Mouse (Mus musculus) cerebellum, adult 11-12 months (tissue): ENCODE data around the gene Itgb6.

Experiments used
- DNase-seq: peaks from one replicate; pipeline ENCODE4 v3.0.0; 2022

Gene Itgb6

DNA sequence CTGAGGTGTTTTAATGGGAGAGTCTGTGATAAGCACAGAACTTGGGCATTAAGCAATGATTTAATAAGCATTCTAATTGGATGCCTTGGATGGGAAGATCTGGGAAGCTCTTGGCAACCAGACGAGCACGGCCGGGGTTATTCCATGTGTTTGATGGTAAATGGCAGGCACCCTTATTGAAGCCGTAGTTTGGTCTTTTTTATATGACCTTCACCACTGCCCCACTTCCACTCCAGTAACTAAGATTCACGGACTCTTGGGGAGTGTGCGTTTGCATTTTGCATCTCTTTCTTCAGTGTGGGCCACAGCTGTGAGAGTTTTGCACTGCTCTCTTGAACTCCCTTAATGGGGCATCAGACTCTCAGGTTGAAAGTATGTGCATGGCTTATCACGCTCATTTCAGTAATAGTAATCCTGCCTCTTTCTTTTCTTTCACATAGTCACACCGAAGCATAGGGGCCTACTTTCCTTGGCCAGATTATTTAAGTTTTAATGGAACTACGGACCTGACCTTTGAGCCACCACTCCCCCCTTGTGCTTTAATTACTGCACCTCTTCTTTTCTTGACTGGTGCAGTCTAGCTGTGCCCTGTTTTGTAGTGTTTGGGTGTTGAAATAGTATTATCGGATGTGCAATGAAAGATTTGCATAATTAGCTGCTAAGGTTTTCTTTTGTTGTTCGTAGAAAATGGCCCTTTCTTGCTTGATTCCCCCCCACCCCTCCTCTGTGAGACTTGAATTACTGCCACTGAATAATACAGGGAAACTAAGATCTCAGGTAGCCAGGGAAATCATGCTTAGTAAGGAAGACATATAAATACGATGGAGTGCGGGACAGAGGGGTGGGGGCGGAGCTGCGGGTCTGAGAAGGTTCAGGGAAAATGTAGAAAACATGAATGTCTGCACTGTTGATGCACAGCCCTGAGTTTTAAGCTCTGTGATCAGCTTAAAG, 109.3 kb downstream of the Itgb6 start:
- no peak for DNase-seq

DNA sequence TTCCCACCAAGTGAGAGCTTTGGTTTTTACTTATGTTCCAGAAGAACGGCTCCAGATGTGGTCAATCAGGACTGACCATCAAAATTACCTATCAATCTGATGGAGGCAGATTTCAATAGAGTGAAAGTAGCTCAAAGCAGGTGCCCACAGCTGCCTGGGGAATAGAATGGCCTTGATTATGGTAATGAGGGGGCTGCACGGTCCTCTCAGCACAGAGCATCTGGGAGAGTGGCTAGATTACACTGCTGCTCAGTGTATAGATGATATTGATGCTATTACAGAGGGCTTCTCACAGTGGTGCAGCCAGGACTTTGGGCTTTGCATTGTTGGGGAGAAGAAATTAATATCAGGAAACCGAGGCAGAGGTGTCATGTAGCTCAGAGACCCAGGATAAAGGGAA, 110.8 kb downstream of the Itgb6 start:
- no peak for DNase-seq

DNA sequence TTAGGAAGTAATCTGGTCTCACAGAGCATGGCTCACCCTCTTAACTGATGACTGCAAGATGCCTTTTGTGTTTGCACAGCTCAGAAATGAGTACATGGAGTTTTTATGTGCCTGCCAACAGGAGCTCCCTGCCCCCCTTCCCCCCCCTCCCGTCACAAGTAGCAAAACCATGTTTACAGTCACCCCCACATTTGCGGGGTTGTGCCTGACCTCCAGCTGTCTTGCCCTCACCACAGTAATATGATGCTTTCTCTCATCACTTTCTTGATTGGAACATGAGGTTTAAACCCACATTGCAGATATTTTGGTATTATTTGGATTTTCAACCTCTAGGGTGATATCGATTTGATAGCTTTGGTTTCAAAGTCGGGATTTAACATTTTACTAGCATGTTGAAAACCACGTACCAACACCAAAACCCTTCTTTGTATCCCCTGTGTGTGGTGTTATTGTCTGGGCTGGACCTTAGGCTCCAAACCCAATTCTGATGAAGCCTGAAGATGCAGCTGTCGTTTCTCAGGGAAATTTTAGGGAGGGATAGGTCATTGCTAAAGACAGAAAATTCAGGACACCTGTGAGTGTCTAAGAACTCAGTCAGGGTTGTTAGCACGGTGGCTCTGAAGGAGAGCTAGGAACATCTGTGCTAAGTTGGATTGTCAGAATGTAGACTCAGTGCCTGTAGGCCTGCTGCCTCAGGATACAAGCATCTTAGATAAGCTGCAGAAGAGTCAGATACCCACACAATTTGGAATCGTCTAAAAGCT, 112.8 kb downstream of the Itgb6 start:
- DNase-seq = no peak

DNA sequence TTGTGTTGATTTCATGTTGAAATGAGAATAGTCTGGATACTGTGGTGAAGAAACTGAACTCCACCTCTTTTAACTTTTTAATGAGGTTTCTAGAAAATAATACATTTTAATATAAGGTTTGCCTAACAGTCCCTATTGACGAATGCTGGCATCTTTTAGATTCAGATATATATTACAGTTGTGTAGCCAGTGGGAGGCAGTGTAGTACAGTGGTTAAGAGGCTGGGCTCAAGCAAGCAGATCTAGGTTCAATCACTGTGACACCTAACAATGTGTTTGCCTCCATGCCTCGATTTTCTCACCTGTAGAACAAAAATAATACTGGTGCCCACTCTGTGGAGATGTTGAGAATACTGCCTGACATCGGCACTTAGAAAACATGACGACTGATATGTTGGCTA, 114.5 kb downstream of the Itgb6 start:
- DNase-seq = no peak

DNA sequence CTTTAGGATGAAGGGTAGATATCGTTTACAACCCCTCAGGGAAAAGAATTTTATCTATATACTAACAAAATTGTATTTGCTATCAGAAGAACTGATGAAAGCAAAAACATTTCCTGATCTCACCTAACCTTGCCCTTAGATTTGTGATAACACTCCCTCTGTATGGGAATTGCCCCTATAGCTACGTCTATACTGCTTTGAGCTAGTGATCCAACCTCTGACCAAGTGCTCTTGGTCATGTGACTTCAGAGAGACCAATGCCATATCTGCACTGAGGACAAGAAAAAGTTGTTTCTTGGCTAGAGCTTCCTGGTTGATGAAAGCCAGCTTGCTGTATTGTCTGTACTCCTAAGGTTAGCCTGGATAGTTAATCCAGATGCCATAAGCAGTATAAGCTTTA, 121.1 kb downstream of the Itgb6 start:
- DNase-seq = no peak

DNA sequence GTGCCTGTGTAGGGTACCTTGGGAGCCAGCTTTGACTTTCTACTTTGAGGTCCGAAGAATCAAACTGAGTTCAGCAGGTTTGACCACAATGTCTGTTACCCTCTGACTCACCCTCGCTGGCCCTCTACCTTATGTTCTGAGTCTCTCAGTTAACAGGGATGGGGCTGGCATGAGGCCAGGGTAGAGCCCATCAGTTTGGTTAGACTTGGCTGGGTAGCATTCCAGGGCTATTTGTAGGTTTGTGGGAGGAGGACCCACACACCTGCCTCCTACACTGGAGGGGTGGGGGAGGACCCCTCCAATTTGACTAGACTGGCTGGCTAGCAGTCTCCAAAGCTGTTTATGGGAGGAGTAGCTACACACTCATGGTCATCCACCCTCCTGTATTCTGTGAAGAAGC, 121.6 kb downstream of the Itgb6 start:
- no peak for DNase-seq

DNA sequence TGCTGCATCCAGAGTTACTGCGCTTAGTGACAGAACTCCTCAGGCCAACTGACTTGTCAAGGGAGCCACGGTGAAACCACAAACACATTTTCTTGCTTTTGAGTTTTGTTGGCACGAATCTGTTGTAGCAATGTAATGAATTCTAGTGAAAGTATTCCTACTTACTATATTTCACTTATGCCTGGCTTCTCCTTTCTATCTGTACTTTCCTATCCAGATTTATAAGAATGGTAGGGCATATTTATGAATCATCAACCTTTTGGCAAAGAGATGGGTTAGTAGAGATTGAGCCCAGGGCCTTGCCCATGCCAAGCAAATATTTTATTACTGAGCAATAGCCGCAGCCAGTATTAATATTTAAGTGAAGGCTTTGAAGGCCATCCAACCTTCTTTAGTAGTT, 139.0 kb downstream of the Itgb6 start:
- DNase-seq = no peak

DNA sequence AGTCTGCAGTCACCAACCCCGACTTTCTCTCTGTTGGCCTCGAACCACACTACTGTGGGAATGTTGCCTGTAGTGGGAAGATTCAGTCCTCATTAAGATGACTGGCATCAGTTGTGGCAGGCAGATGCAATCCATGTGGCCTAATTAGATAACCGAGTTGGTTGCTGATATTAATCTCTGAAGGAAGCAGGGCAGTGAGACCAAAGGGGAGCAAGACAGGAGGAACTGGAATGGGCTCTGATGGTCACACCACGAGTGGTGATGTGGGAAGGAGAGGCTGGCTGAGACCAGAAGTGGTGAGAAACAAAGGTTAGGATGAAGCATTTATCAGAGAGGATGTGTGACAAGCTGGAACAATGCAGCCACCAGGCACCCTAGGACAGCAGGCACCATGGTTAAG, 167.9 kb downstream of the Itgb6 start:
- DNase-seq = no peak

DNA sequence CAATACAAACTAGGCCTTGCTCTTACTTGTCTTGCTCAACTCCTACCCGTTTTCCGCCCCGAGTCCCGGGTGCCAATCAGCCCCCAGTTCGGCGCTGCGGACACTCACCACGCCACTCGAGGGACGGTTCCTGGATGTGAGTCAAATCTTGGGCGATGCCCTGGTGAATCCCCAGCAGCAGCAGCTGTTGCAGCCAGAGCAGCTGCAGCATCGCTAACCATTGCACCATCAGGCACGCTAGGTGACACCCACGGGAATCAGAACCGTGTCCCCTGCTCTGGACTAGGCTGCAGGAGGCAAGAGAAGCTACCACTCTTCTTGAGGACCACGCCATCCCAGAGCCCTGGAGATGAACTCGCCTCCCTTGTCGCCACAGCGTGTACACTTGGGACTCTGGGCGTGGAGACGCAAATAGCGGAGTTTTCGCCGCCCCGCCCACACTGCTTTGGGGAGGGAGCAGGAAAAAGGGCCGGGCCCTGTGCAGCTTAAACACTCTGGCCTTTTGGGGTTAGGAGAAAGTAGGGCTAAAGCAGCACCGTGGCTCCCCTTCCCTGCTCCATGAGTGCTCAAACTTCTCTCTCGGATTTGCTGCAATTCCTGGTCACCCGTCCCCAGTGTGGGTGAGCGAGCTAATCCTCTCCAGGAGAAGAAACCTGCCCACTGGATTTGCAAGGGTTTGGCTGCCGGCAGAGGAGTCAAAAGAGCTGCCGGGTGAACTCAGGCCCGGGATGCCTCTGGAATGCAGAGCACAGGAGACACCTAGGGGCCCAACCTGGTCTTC, 169.4 kb downstream of the Itgb6 start, which contains the start of gene Pla2r1:
Gene Pla2r1, minus strand, starts transcription at position 407 of the 781 bp plus-strand sequence.
- no peak for DNase-seq

DNA sequence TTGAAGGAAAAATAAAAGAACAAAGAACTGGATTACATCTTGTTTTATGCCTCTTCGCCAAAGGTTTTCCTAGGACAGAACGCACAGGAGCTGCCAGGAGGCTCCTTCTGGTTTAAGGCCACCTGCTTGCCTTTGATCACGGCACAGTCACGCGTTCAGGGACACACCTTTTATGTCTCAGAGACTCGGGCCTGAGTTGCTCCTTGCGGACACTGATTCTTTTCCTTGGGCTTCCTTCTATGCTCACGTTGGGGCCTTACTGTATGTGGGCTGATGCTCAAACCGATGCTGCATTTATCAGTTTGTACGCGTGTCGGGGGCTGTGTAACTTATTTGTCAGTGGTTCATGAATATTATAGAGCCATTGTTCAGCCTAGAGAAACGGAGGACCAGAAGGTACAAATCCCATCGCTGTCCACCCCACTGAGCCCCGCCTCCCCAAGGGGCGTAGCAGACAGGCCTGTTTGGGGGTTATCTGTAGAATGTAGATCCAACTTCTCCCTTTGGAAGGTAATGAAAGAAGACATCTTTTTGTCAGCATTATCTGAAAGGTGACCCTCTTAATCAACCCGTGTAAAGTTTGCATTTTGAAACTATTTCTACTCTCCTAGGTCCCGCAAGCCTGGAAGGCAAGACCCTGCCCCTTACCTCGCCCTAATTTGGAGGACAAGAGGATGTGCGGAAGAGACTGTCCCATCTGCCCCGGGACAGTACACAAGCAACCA, 170.1 kb downstream of the Itgb6 start:
- DNase-seq = no peak

DNA sequence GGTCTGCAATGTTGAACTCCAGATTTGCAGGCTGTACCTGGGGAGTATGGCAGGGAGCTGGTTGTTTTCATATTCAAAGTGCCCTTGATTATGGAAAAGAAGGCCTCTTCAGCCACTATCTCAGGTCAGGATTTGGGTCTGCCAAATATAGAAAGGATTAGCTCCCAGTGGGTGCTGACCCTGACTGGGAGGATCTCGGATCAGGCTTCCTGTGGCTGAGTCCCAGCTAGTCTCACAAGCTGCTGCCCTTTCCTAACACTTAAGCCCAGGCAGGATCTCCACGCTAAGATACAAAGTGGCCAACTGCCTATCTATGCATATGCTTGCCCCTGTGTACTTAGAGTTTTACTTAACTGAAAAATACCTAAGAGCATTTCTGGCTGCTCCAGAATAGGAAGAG, 170.8 kb downstream of the Itgb6 start:
- DNase-seq = peak; percentile 22

DNA sequence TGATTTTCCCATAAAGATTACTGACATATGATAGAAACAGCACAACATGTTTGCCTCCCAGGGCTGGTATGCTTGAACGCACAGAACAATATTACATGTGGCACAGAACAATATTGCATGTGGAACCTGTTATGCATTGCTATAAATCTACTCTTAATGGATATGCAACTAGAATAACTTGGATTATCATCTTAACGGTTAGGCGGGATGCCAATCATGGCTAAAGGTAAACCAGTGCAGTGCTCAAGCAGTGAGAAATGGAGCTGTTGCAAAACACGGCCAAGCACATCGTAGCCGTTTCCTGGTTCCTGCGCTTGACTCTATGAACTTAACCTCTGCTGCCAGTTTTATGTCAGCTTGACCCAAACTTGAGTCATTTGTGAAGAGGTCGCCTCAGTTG, 171.9 kb downstream of the Itgb6 start:
- DNase-seq = no peak

DNA sequence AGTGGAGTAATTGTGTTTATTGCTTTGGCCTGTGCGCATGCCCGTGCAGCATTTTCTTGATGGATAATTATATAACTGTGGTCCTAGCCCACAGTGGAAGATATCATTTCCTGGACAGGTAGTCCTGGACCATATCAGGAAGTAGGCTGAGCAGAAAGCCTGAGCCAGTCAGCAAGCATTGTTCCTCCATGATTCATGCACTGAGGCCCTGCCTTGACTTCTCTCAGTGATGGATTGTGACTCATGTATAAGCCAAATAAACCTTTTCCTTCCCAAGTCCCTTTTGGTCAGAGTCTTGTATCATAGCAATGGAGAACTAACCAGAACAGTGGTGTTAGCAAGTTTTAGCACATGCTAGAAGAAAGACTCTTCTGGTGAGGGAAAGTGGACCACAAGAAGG, 172.6 kb downstream of the Itgb6 start:
- no peak for DNase-seq
